Mouse (Mus musculus) heart, postnatal 0 days (tissue): ENCODE results near the gene Grin2a.
"Not testable (repeated sequence)": the region's sequence is repeated elsewhere in the genome, so short reads cannot be mapped to it uniquely, and the experiment has no call there.

Experiments used
- CTCF ChIP-seq: IDR thresholded peaks from 2 replicates; pipeline ENCODE4 v1.5.1; 2016; ENCODE audit warnings: antibody characterized with exemption, control low read depth, low read depth
- EP300 ChIP-seq: IDR thresholded peaks from 2 replicates; pipeline ENCODE4 v1.6.1; 2016; ENCODE audit warnings: antibody characterized with exemption, low read depth

GRCm38 (mm10) chr16:9612596-9612995 lies 382.8 kb downstream of the Grin2a start:
- TF ChIP-seq CTCF, EP300: not testable (repeated sequence)
